Mouse (Mus musculus) G1E (cell line): Measurements from ENCODE around the gene Nmnat2.

Experiments used
- CTCF ChIP-seq: IDR thresholded peaks from 2 replicates; pipeline ENCODE4 v1.5.1; 2012; ENCODE audit warnings: low read depth, low read length, inconsistent platforms, mixed read lengths
- GATA1 ChIP-seq: IDR thresholded peaks from 2 replicates; pipeline ENCODE4 v1.6.1; 2012; ENCODE audit warnings: borderline replicate concordance, low read length, inconsistent platforms, mixed read lengths
- TAL1 ChIP-seq: conservative IDR thresholded peaks from 2 replicates; pipeline ENCODE4 v1.6.1; 2012; ENCODE audit warnings: low read depth, low read length, inconsistent platforms, mixed read lengths

- TF ChIP-seq CTCF (no peak), GATA1 (no peak), TAL1 (no peak)
Observed at GRCm38 (mm10) chr1:153140747-153141228, 186.0 kb downstream of the Nmnat2 start.
